ENCODE assay signal across 8 mouse cellular contexts in the genomic region with DNA sequence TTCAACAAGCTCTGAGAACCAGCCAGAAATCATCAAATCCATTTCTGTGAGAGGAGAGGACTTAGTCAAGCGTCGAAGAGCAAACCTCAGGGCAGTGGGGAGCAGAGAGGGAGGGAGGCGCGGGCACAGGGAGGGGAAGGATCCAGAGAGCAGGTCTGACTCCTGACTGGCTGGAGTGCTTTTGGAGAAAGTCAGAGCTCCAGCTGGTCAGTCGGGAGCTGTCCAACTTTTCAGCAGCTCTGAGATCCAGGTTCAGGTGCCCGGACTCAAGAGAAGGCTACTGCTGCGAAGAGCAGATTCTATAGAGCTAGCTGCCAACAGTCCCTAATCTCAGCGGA.
DNase-seq lines count a peak whose midpoint lies in the region; ATAC-seq and TF ChIP-seq lines count a peak whose summit lies in the region.

No protein-coding gene starts in this region.

- no peak for TF ChIP-seq EP300 in heart, postnatal 0 days (IDR thresholded peaks at IDR 0.05; ENCODE audit: low read depth)

- no peak for TF ChIP-seq CTCF in E14TG2a.4 (conservative IDR thresholded peaks at IDR 0.05; ENCODE audit: low read length)
- TF ChIP-seq CTCF in heart, postnatal 0 days (IDR thresholded peaks at IDR 0.05; ENCODE audit: low read depth) = no peak

- ATAC-seq in heart, postnatal 0 days (ENCODE audit: insufficient read depth, low read depth) = peak; percentile 64; the same call in 1 of the 2 replicates
- no peak for ATAC-seq in monocyte, adult 5-6 weeks (replicated peaks; ENCODE audit: insufficient number of reproducible peaks, low FRiP score, low TSS enrichment, poor library complexity, severe bottlenecking)

- H3K27ac ChIP-seq in embryonic facial prominence, embryonic 10.5 days (replicated peaks) = no peak overlapping the region
- H3K27ac ChIP-seq in heart, postnatal 0 days (ENCODE audit: low read depth) = no peak overlapping the region

- H3K27me3 ChIP-seq in E14TG2a.4 (ENCODE audit: insufficient read depth, low read length) = peaks cover 42% of the 10 kb centered on the region
- peaks cover 34% of the 10 kb centered on the region for H3K27me3 ChIP-seq in embryonic facial prominence, embryonic 10.5 days (replicated peaks; ENCODE audit: low read depth, poor library complexity, severe bottlenecking)
- peaks cover 37% of the 10 kb centered on the region for H3K27me3 ChIP-seq in heart, postnatal 0 days (ENCODE audit: control insufficient read depth, insufficient read depth, low read length)

- H3K4me3 ChIP-seq in E14TG2a.4 (replicated peaks; ENCODE audit: low read length) = peak overlapping the region; percentile 84
- H3K4me3 ChIP-seq in embryonic facial prominence, embryonic 10.5 days = peak overlapping the region; percentile 72
- H3K4me3 ChIP-seq in heart, postnatal 0 days (ENCODE audit: low read depth, low read length) = peak overlapping the region; percentile 51

- WGBS in embryonic facial prominence, embryonic 10.5 days = 0% methylated on average over 8 of the region's 8 CpGs
- 0% methylated on average over 8 of the region's 8 CpGs for WGBS in heart, postnatal 0 days

- DNase-seq in 3134 (ENCODE audit: extremely low read depth, insufficient read length, low spot score) = peak; percentile 3
- DNase-seq in embryonic facial prominence, embryonic 10.5 days (ENCODE audit: low spot score) = peak; percentile 85
- DNase-seq in heart, postnatal 0 days (ENCODE audit: low spot score) = peak; percentile 60
- DNase-seq in kidney, postnatal 14 days = peak; percentile 72
- peak; percentile 85 for DNase-seq in mesoderm, embryonic 11.5 days (ENCODE audit: low read depth, low spot score)
- peak; percentile 65 for DNase-seq in yolk sac, embryonic 10.5 days (ENCODE audit: low spot score)

- H3K9ac ChIP-seq in heart, postnatal 0 days (replicated peaks; ENCODE audit: low read depth, low read length) = no peak overlapping the region

- H3K4me1 ChIP-seq in E14TG2a.4 (replicated peaks; ENCODE audit: low read depth, low read length) = peaks cover 8% of the 10 kb centered on the region; the same call in 1 of the 2 replicates
- peaks cover 16% of the 10 kb centered on the region for H3K4me1 ChIP-seq in embryonic facial prominence, embryonic 10.5 days
- H3K4me1 ChIP-seq in heart, postnatal 0 days (ENCODE audit: control insufficient read depth, insufficient read depth) = peaks cover 9% of the 10 kb centered on the region

- H3K36me3 ChIP-seq in E14TG2a.4 (ENCODE audit: insufficient read depth, low read length) = no peaks in the 10 kb centered on the region
- H3K36me3 ChIP-seq in embryonic facial prominence, embryonic 10.5 days (replicated peaks) = no peaks in the 10 kb centered on the region
- no peaks in the 10 kb centered on the region for H3K36me3 ChIP-seq in heart, postnatal 0 days (replicated peaks; ENCODE audit: control insufficient read depth, insufficient read depth, low read length)

- H3K4me2 ChIP-seq in heart, postnatal 0 days (ENCODE audit: low read depth, low read length) = peak overlapping the region; percentile 68

- no peaks in the 10 kb centered on the region for H3K9me3 ChIP-seq in E14TG2a.4 (ENCODE audit: low read length)
- no peaks in the 10 kb centered on the region for H3K9me3 ChIP-seq in embryonic facial prominence, embryonic 10.5 days
- H3K9me3 ChIP-seq in heart, postnatal 0 days (replicated peaks; ENCODE audit: control insufficient read depth, low read length) = no peaks in the 10 kb centered on the region

Comparison
In these comparisons a context has a peak if more than half of its experiments do, and no peak if none do; other contexts are left out.
1. DNase-seq: peak in every context shown above with its lines; median percentile 85 in embryonic facial prominence, embryonic 10.5 days; 85 in mesoderm, embryonic 11.5 days; 72 in kidney, postnatal 14 days; 65 in yolk sac, embryonic 10.5 days; 60 in heart, postnatal 0 days; 3 in 3134.